Mouse (Mus musculus): Measurements from ENCODE around the gene Gm17581. TPM values are rescaled to one million over a fixed set of nuclear protein-coding genes. Genes with fewer than 3 reads are reported as not detected.

The Gm17581 gene
- polyA plus RNA-seq, 1 experiment from 2014 or later, result not detected

DNA sequence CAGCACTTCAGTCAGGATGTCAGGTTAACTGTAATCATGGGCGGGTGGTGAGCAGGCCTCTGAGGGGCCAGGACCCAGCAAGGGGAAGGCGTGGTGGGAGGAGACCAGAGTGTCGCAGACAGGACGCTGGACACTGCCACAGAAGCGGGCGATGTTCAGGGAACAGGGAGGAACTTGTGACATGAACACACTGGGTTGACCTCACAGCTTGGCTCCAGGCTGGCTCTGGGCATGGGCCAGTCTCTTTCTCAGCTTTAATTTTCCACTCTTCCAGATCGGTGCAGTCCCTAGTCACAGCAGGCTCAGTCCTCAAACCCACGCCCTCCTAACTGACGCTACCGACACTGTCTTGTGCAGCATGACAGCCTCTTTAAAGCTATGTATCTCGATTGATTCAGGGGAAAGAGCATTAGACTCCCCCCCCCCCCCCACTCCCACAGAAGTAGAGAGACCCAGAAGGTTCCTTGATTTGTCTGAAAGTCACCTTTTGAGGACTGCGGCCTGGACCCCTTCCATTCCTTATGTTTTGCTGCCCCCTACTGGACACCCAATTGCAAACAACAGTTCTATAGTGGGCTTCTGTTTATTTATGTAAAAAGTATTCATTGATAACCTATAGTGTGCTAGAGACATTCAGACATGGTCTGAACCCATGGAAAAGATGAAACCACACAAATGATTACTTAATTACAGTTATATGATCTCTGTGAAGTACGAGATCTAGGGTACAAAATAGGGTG is 29.2 kb upstream of the Gm17581 start:
- no peak overlapping the region for H3K9ac ChIP-seq (replicated peaks)

DNA sequence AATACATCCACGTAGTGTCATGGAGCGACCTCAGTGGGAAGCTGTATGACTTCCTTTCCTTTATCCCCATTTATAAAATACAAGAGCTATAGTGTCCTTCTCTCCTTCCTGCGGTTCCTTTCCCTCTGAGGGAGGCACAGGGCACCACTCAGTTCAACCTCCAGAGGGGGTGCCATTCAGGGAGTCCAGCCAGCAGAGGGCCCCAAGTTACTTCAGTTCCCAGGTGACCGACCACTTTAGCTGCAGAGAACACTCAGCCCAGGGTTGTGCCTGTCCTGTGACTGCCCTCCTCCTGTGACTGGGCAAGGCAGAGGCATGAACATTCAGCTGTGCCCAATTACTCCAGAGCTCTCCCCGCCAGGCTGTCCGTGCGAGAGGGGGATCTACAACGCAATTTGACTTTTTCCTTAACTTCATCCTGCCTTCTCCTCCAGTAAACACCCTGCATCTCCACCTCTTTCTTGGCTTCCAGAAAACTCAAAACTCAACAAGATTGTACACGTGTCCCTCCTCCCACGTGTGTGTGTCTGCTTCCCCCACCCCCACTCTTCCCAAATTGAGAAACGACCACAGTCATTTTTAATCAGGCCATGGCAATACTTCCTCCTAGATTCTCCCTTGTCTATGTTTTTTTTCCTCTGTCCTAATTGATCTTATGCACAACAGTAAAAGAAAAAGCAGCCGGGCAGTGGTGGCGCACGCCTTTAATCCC is 21.3 kb upstream of the Gm17581 start:
- no peaks in the 10 kb centered on the region for H3K4me1 ChIP-seq (replicated peaks)
- no peak overlapping the region for H3K4me3 ChIP-seq (replicated peaks)
- H3K4me2 ChIP-seq (replicated peaks), result no peak overlapping the region
- WGBS, result 64% methylated on average over 14 of the region's 14 CpGs
- ATAC-seq, result no peak
- no peaks in the 10 kb centered on the region for H3K27me3 ChIP-seq
- H3K36me3 ChIP-seq, result no peaks in the 10 kb centered on the region
- no peak overlapping the region for H3K27ac ChIP-seq
- no peaks in the 10 kb centered on the region for H3K9me3 ChIP-seq
- H3K9ac ChIP-seq (replicated peaks), result no peak overlapping the region

More for the DNA sequence above, 29.2 kb upstream of the Gm17581 start:
- peak; percentile 89 for ATAC-seq
- H3K4me3 ChIP-seq (replicated peaks), result no peak overlapping the region
- H3K27ac ChIP-seq, result no peak overlapping the region
- H3K36me3 ChIP-seq, result no peaks in the 10 kb centered on the region
- WGBS, result 52% methylated on average over 13 of the region's 13 CpGs
- H3K4me1 ChIP-seq (replicated peaks), result no peaks in the 10 kb centered on the region
- H3K4me2 ChIP-seq (replicated peaks), result no peak overlapping the region
- no peaks in the 10 kb centered on the region for H3K9me3 ChIP-seq
- H3K27me3 ChIP-seq, result 0 out of 2 replicates have a peak, but pooled peaks cover 8% of the 10 kb centered on the region

DNA sequence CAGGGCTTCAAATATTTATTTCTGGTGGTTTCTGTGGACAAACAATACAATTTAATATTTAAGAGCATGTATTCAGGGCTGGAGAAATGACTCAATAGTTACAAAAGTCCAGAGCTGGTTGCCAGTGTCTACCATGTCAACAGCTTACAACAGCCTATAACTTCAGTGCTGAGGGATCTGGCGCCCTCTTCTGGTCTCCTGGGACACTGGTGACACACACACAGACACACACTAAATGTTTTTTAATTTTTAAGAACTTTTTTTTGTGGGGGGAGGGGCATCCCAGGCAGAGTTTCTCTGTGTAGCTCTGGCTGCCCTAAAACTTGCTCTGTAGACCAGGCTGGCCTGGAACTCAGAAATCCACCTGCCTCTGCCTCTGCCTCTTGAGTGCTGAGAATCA is 20.1 kb upstream of the Gm17581 start:
- Histone ChIP-seq H3K9ac (replicated peaks) (no peak overlapping the region), H3K4me1 (replicated peaks) (peaks cover 6% of the 10 kb centered on the region), H3K4me3 (replicated peaks) (no peak overlapping the region), H3K27me3 (peaks cover 11% of the 10 kb centered on the region), H3K9me3 (no peaks in the 10 kb centered on the region), H3K36me3 (no peaks in the 10 kb centered on the region), H3K27ac (no peak overlapping the region), H3K4me2 (replicated peaks) (no peak overlapping the region)
- ATAC-seq, result no peak
- WGBS, result 4% methylated on average over 1 of the region's 1 CpGs

DNA sequence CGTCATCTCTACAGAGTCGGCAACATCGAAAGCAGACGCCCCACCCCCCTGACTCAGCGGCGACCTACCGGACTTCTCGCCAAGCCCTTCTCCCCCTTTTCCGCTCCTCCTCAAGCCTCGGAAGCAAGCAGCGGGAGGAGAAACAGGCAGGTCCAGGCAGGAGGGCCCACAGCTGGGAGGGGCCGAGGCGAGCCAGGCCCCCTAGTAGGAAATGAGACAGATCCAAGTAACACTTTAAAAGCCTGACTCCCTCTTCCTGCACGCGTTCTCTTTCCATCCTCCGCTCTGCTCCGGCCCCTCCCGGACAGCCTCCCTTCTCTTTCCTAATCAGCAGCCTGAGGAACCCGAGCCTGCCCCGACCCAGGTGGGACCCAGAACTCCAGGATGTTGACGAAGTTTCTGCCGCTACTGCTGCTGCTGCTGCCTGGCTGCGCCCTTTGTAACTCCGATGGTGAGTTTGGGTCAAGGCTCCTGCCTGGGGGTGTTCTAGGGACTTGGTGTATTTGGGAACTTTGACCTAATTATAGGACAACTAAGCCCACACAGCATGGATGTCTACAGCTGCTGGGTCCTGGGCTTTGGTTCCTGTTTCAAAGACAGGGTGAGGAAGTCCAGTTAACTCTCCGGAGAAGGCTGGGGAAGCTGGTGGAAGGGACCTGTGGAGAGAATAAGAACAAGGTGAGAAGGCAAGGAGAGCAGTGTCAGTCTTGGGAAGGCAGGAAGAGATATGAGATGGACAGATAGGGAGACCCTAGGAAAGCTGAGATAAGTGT is 15.5 kb upstream of the Gm17581 start, which contains the start of gene Procr:
TSS of gene Procr (plus strand) at position 104 of the 773 bp plus-strand sequence.
- Histone ChIP-seq H3K27ac (no peak within 1 kb of the TSS), H3K9me3 (no peaks in the 10 kb centered on the region), H3K9ac (replicated peaks) (peak within 1 kb of the TSS; percentile 57), H3K4me1 (replicated peaks) (peaks cover 7% of the 10 kb centered on the region), H3K4me3 (replicated peaks) (peak within 1 kb of the TSS; percentile 29), H3K36me3 (no peaks in the 10 kb centered on the region), H3K27me3 (peaks cover 13% of the 10 kb centered on the region), H3K4me2 (replicated peaks) (peak within 1 kb of the TSS; percentile 52)
- 4% methylated on average over 25 of the region's 25 CpGs for WGBS
- no peak for ATAC-seq

DNA sequence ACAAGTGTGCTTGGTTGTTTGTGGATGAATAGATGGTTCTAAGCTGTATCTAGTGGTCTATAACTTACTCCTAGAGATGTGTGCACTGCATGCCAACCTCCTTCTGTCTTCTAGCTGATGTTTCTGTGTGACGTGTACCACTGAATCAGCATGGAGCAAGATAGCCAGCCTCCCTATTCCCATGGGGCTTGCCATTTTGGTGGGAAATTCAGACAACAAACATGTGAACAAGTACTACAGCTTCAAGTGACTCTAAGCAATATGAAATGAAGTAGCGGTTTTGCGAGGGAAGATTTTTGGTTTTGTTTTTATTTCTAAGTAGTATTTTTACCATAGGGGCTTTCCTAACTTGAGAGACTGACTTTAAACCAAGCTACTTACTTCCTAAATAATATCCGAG is 13.7 kb upstream of the Gm17581 start:
- no peak overlapping the region for H3K4me3 ChIP-seq (replicated peaks)
- 90% methylated on average over 4 of the region's 4 CpGs for WGBS
- peaks cover 13% of the 10 kb centered on the region for H3K27me3 ChIP-seq
- H3K4me1 ChIP-seq (replicated peaks), result peaks cover 7% of the 10 kb centered on the region
- no peaks in the 10 kb centered on the region for H3K36me3 ChIP-seq
- H3K4me2 ChIP-seq (replicated peaks), result no peak overlapping the region
- no peaks in the 10 kb centered on the region for H3K9me3 ChIP-seq
- no peak for ATAC-seq
- no peak overlapping the region for H3K9ac ChIP-seq (replicated peaks)
- no peak overlapping the region for H3K27ac ChIP-seq

DNA sequence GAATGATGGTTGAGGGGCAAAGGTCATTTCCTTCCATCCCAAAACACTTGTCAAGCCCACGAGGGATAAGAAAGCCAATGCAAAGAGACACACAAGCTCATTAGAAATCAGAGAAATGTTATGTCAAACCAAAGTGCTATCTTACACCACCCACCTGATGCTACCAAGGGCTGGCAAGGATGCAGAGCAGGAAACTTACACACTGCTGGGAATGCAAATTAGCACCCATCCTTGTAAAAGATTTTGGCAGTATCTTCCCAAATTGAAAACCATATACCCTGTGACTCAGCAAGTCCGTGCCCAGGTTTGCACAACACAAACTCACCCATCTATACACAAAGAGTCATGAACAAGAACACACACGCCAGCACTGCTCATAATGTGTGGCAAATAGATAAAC is 9.8 kb upstream of the Gm17581 start:
- Histone ChIP-seq H3K27ac (no peak overlapping the region), H3K36me3 (no peaks in the 10 kb centered on the region), H3K4me1 (replicated peaks) (no peaks in the 10 kb centered on the region), H3K9me3 (no peaks in the 10 kb centered on the region), H3K4me3 (replicated peaks) (no peak overlapping the region), H3K4me2 (replicated peaks) (no peak overlapping the region), H3K9ac (replicated peaks) (no peak overlapping the region), H3K27me3 (no peaks in the 10 kb centered on the region)
- ATAC-seq, result no peak
- 66% methylated on average over 3 of the region's 3 CpGs for WGBS

DNA sequence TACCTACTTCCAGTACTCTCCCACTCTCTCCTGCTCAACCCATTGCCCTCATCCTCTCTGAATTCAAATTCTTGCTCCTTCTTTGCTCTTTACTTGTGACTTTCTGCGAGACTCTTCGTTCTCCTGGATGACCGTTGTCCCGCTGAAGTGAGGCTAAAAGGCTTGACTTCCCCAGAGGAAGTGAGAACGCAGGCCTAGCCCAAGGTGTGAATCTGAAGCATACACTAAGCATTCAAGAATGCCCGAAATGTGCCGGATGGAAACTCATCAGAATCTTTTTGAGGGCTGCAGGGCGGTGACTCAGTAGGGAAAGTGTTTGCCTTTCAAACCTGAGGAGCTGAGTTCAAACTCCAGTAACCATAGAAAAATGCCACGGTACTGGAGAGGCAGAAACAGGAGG is 7.7 kb upstream of the Gm17581 start:
- WGBS, result 91% methylated on average over 9 of the region's 9 CpGs
- Histone ChIP-seq H3K4me1 (replicated peaks) (no peaks in the 10 kb centered on the region), H3K36me3 (no peaks in the 10 kb centered on the region), H3K9ac (replicated peaks) (no peak overlapping the region), H3K9me3 (no peaks in the 10 kb centered on the region), H3K4me3 (replicated peaks) (no peak overlapping the region), H3K4me2 (replicated peaks) (no peak overlapping the region), H3K27ac (no peak overlapping the region), H3K27me3 (no peaks in the 10 kb centered on the region)
- no peak for ATAC-seq

DNA sequence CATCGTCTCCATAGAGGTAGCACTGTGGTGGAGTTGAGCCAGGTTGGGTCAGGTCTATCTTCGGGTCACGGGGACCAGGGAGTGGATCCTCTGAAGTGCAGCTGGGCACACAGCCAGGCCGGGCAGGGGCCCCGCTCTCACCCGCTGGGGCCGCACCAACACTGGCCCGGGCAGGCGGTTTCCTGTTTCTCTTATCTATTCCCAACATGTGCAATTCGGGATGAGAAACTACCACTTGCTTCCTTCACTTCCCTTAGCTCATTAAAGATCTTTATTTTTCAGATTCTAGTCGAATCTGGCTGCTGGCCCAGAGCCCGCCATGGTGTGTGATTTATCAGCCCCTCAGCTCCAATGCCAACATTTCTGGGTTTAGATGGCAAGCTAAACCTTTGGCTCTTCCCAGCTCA is 7.3 kb upstream of the Gm17581 start:
- WGBS, result 86% methylated on average over 12 of the region's 12 CpGs
- no peaks in the 10 kb centered on the region for H3K4me1 ChIP-seq (replicated peaks)
- H3K9me3 ChIP-seq, result no peaks in the 10 kb centered on the region
- H3K4me3 ChIP-seq (replicated peaks), result no peak overlapping the region
- H3K4me2 ChIP-seq (replicated peaks), result no peak overlapping the region
- no peak overlapping the region for H3K27ac ChIP-seq
- H3K9ac ChIP-seq (replicated peaks), result no peak overlapping the region
- no peaks in the 10 kb centered on the region for H3K27me3 ChIP-seq
- ATAC-seq, result no peak
- no peaks in the 10 kb centered on the region for H3K36me3 ChIP-seq

DNA sequence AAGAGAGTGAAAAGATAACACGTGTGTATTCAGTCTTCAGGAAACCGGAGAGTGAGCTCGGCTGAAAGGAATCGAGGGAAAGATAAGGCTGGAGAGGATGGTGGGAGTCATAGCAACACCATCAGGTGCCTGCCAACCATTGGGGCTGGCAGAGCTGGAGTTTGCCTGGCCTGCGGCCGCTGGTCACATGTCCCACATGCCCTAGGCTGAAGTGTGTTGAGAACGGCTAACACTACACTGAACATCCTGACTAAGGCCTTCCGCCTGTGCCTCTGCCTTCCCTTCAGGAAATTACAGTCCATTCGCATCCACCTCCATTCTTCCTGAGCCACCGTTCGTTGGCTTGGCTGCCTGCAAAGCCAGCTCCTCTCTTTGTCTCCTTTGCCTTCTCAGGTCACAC is 6.5 kb upstream of the Gm17581 start:
- no peak for ATAC-seq
- H3K9ac ChIP-seq (replicated peaks), result no peak overlapping the region
- no peak overlapping the region for H3K4me3 ChIP-seq (replicated peaks)
- H3K4me1 ChIP-seq (replicated peaks), result no peaks in the 10 kb centered on the region
- no peaks in the 10 kb centered on the region for H3K36me3 ChIP-seq
- no peaks in the 10 kb centered on the region for H3K27me3 ChIP-seq
- H3K4me2 ChIP-seq (replicated peaks), result no peak overlapping the region
- H3K9me3 ChIP-seq, result no peaks in the 10 kb centered on the region
- WGBS, result 84% methylated on average over 11 of the region's 11 CpGs
- H3K27ac ChIP-seq, result no peak overlapping the region

DNA sequence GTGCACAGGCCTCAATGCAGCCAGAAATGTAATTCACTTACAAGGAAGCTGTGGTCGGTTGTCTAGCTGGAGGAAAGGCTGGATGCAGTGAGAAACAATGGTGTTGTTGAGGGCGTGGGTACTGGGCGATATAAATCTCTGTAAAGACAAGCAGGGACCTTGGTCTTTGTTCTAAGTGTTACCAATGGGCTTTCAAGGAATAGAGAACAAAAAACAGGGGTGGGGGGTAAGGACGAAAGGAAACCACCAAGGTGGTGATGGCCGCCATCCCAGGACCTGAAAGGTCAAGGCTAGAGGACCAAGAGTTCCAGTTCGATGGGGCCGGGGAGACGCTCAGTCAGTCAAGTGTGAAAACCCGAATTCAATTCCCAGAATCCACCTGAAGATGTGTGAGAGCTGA is 2.1 kb upstream of the Gm17581 start:
- no peak overlapping the region for H3K27ac ChIP-seq
- H3K27me3 ChIP-seq, result no peaks in the 10 kb centered on the region
- H3K36me3 ChIP-seq, result no peaks in the 10 kb centered on the region
- H3K9ac ChIP-seq (replicated peaks), result no peak overlapping the region
- WGBS, result 68% methylated on average over 9 of the region's 9 CpGs
- H3K4me3 ChIP-seq (replicated peaks), result no peak overlapping the region
- no peaks in the 10 kb centered on the region for H3K4me1 ChIP-seq (replicated peaks)
- no peaks in the 10 kb centered on the region for H3K9me3 ChIP-seq
- ATAC-seq, result no peak
- no peak overlapping the region for H3K4me2 ChIP-seq (replicated peaks)

DNA sequence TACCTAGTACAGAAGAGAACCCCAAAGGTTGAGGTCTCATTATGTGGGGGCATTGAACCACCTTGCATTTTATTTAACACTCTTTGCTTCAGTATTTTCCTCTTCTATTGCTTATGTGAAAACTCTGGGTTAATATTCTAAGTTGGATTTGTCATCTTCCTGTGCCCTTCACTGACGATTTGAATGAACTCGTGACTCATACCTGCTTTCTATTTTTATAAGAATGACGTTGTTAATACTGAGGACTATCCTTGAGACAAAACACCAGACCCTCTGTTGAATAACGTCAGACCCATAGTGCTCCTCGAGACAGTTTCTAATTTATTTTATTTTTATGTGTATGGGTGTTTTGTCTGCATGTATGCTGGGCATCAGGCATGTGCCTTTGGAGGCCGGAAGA is 1.3 kb upstream of the Gm17581 start:
- H3K4me3 ChIP-seq (replicated peaks), result no peak overlapping the region
- no peak overlapping the region for H3K4me2 ChIP-seq (replicated peaks)
- H3K27me3 ChIP-seq, result no peaks in the 10 kb centered on the region
- no peak overlapping the region for H3K27ac ChIP-seq
- no peak for ATAC-seq
- H3K9ac ChIP-seq (replicated peaks), result no peak overlapping the region
- no peaks in the 10 kb centered on the region for H3K36me3 ChIP-seq
- H3K4me1 ChIP-seq (replicated peaks), result no peaks in the 10 kb centered on the region
- 85% methylated on average over 6 of the region's 6 CpGs for WGBS
- H3K9me3 ChIP-seq, result no peaks in the 10 kb centered on the region

DNA sequence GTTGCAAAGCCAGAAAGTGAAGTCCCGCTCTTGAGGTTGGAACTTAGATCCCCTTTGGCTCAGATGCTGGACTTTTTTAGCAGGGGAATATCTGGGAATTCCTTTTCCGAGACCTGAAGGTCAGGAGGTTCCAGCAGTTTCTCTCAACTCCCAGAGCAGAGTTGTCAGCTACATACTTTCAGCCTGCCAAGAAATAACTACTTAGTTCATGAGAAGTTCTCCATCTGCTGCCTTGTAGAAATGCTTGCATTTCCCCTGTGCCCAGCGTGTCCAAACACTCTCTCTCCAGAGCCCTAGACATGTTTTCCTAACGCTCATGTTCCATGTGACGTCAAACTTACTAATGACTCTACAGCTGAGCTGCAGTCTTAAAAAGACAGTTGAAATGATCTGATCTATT is 586 bp downstream of the Gm17581 start:
- Histone ChIP-seq H3K27me3 (no peaks in the 10 kb centered on the region), H3K27ac (no peak overlapping the region), H3K4me1 (replicated peaks) (no peaks in the 10 kb centered on the region), H3K9me3 (no peaks in the 10 kb centered on the region), H3K4me2 (replicated peaks) (no peak overlapping the region), H3K4me3 (replicated peaks) (no peak overlapping the region), H3K9ac (replicated peaks) (no peak overlapping the region), H3K36me3 (no peaks in the 10 kb centered on the region)
- WGBS, result 94% methylated on average over 5 of the region's 5 CpGs
- no peak for ATAC-seq
